Comparison of ENCODE assay signal across 20 mouse cellular contexts in the genomic region with DNA sequence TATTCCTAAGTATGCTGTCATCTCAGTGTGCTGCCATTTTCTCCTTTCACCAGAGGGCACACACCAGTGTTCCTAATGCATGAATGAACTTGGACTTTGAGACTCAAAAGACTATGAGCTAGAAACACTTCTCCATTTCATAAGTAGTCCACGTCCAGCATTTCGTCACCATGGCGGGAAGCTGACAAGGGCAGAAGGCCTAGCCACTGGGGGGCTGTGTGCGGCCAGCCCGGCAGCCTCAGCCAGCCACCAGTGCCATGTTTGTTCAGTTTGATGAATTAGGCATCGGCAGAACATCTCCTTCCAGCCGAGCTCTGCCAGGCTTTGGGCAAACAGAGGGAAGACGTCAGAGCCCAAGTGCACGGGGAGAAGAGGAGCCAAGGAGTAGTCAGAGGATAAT.
A peak's percentile ranks its signal among the peaks of the same experiment; 100 is the strongest.
DNase-seq lines count a peak whose midpoint lies in the region; ATAC-seq and TF ChIP-seq lines count a peak whose summit lies in the region.
"Had no signal": no experiment of that assay in that cellular context is flagged by ENCODE, and none has a peak within 500 bp of the region (broad histone marks: within the 10 kb centered on the region; RNA-seq: fewer than 3 reads in every experiment).

No protein-coding gene starts in this region.

- no peak overlapping the region for H3K4me3 ChIP-seq in kidney, embryonic 14.5 days (ENCODE audit: low read length)
- no peak overlapping the region for H3K4me3 ChIP-seq in midbrain, postnatal 0 days (ENCODE audit: low read depth, low read length)
- H3K4me3 ChIP-seq in midbrain, embryonic 16.5 days (ENCODE audit: low read depth, low read length) = no peak overlapping the region
- H3K4me3 ChIP-seq: embryonic facial prominence, embryonic 12.5 days; left cerebral cortex, adult 2 months; liver, embryonic 12.5 days had no signal

- no peaks in the 10 kb centered on the region for H3K36me3 ChIP-seq in kidney, embryonic 14.5 days (ENCODE audit: control insufficient read depth, insufficient read depth, low read length)
- H3K36me3 ChIP-seq in midbrain, postnatal 0 days (ENCODE audit: insufficient read depth, low read length) = no peaks in the 10 kb centered on the region
- no peaks in the 10 kb centered on the region for H3K36me3 ChIP-seq in midbrain, embryonic 16.5 days (ENCODE audit: control insufficient read depth, insufficient read depth, low read length)
- H3K36me3 ChIP-seq: embryonic facial prominence, embryonic 12.5 days; liver, embryonic 12.5 days had no signal

- no peaks in the 10 kb centered on the region for H3K4me1 ChIP-seq in kidney, embryonic 14.5 days (ENCODE audit: control insufficient read depth, insufficient read depth, low read length)
- H3K4me1 ChIP-seq in midbrain, postnatal 0 days (ENCODE audit: insufficient read depth, low read length) = no peaks in the 10 kb centered on the region; the same call in 1 of the 2 replicates
- H3K4me1 ChIP-seq in midbrain, embryonic 16.5 days (ENCODE audit: control insufficient read depth, insufficient read depth, low read length) = no peaks in the 10 kb centered on the region
- H3K4me1 ChIP-seq: embryonic facial prominence, embryonic 12.5 days had no signal

- H3K9me3 ChIP-seq in kidney, embryonic 14.5 days (ENCODE audit: control insufficient read depth, low read length) = no peaks in the 10 kb centered on the region
- no peaks in the 10 kb centered on the region for H3K9me3 ChIP-seq in midbrain, postnatal 0 days (ENCODE audit: low read length)
- H3K9me3 ChIP-seq in midbrain, embryonic 16.5 days (replicated peaks; ENCODE audit: control insufficient read depth, low read length, poor library complexity, severe bottlenecking) = no peaks in the 10 kb centered on the region
- H3K9me3 ChIP-seq: embryonic facial prominence, embryonic 12.5 days; liver, embryonic 12.5 days had no signal

- no peaks in the 10 kb centered on the region for H3K27me3 ChIP-seq in kidney, embryonic 14.5 days (ENCODE audit: control insufficient read depth, insufficient read depth, low read length)
- H3K27me3 ChIP-seq in midbrain, postnatal 0 days (ENCODE audit: insufficient read depth, low read length) = no peaks in the 10 kb centered on the region
- H3K27me3 ChIP-seq in midbrain, embryonic 16.5 days (ENCODE audit: control insufficient read depth, insufficient read depth, low read depth, low read length) = no peaks in the 10 kb centered on the region
- H3K27me3 ChIP-seq: embryonic facial prominence, embryonic 12.5 days had no signal

- TF ChIP-seq CTCF in midbrain, postnatal 0 days (IDR thresholded peaks at IDR 0.05) = no peak

- peak; percentile 10 for DNase-seq in kidney, adult 18-20 months
- peak; percentile 50 for DNase-seq in midbrain, postnatal 0 days (ENCODE audit: low spot score)
- DNase-seq in cerebellum, adult 9-11 months = peak; percentile 67
- DNase-seq in Muller cell, postnatal 12 days (ENCODE audit: inconsistent ontology term) = no peak
- DNase-seq in right cerebral cortex, postnatal 25 days = no peak
- DNase-seq: adrenal gland, postnatal 10 days; forebrain, postnatal 0 days; gastrocnemius, postnatal 25 days; layer of hippocampus, adult 9-11 months; lung, adult 18-20 months; lung, postnatal 10 days; retina, postnatal 1 day had no signal

- WGBS in kidney, embryonic 14.5 days = 71% methylated on average over 9 of the region's 9 CpGs
- WGBS in midbrain, postnatal 0 days = 78% methylated on average over 9 of the region's 9 CpGs
- 83% methylated on average over 9 of the region's 9 CpGs for WGBS in midbrain, embryonic 16.5 days

- no peak overlapping the region for H3K27ac ChIP-seq in kidney, embryonic 14.5 days (ENCODE audit: low read depth, low read length)
- H3K27ac ChIP-seq in midbrain, postnatal 0 days (ENCODE audit: low read depth, low read length) = no peak overlapping the region
- H3K27ac ChIP-seq in midbrain, embryonic 16.5 days (ENCODE audit: low read length) = no peak overlapping the region
- H3K27ac ChIP-seq: embryonic facial prominence, embryonic 12.5 days; left cerebral cortex, adult 2 months; liver, embryonic 12.5 days had no signal

- no peak overlapping the region for H3K4me2 ChIP-seq in kidney, embryonic 14.5 days (replicated peaks; ENCODE audit: low read depth, low read length)
- H3K4me2 ChIP-seq in midbrain, postnatal 0 days (ENCODE audit: low read depth, low read length, poor library complexity, severe bottlenecking) = no peak overlapping the region
- H3K4me2 ChIP-seq in midbrain, embryonic 16.5 days (ENCODE audit: low read length) = no peak overlapping the region
- H3K4me2 ChIP-seq: embryonic facial prominence, embryonic 12.5 days; liver, embryonic 12.5 days; midbrain, embryonic 11.5 days had no signal

- no peak for ATAC-seq in kidney, embryonic 14.5 days (ENCODE audit: low FRiP score, low TSS enrichment)
- no peak for ATAC-seq in midbrain, postnatal 0 days (ENCODE audit: low FRiP score)
- no peak for ATAC-seq in midbrain, embryonic 16.5 days
- ATAC-seq in granulocyte monocyte progenitor cell, adult 5-6 weeks (replicated peaks; ENCODE audit: poor library complexity, severe bottlenecking) = peak; percentile 33
- ATAC-seq: activated CD4-positive, CD25-positive, alpha-beta regulatory T cell, adult 4 months; forebrain, postnatal 0 days; liver, embryonic 12.5 days had no signal

- no peak overlapping the region for H3K9ac ChIP-seq in kidney, embryonic 14.5 days (ENCODE audit: low read depth, low read length)
- no peak overlapping the region for H3K9ac ChIP-seq in midbrain, postnatal 0 days (replicated peaks; ENCODE audit: low read length, poor library complexity, severe bottlenecking)
- H3K9ac ChIP-seq in midbrain, embryonic 16.5 days (ENCODE audit: low read depth, low read length) = no peak overlapping the region
- H3K9ac ChIP-seq: embryonic facial prominence, embryonic 12.5 days; forebrain, postnatal 0 days; liver, embryonic 12.5 days had no signal

Comparison
In these comparisons a context has a peak if more than half of its experiments do, and no peak if none do; other contexts are left out.
1. DNase-seq: peak in kidney, adult 18-20 months (single experiment), midbrain, postnatal 0 days (single experiment) and cerebellum, adult 9-11 months (single experiment); none in Muller cell, postnatal 12 days (single experiment) and right cerebral cortex, postnatal 25 days (single experiment).